Mouse (Mus musculus) lung, postnatal 4 days (tissue): ENCODE data around the gene Gm3376.
"Not testable (repeated sequence)": the region's sequence is repeated elsewhere in the genome, so short reads cannot be mapped to it uniquely, and the experiment has no call there.

Experiments
- DNase-seq, 2 experiments: peaks; one replicate each; pipeline ENCODE4 v3.0.0; 2021

Gm3376 gene

GRCm38 (mm10) chrY:3771373-3771772 is at the start of gene Gm3376:
Gene Gm3376, plus strand, starts transcription at chrY:3771673.
- DNase-seq = not testable (repeated sequence)
